Mouse (Mus musculus) heart, embryonic 11.5 days (tissue): ENCODE results near the gene Lag3. TPM values are rescaled to one million over a fixed set of nuclear protein-coding genes. Genes with fewer than 3 reads are reported as not detected.
"Not testable (repeated sequence)": the region's sequence is repeated elsewhere in the genome, so short reads cannot be mapped to it uniquely, and the experiment has no call there.

ENCODE experiments used
- ATAC-seq: fragments of 200-750 bp; cut with Nextera tagmentation; replicated peaks from 2 replicates; pipeline ENCODE4 v1.8.0; 2017; ENCODE audit warnings: moderate library complexity; ENCODE audit not compliant: insufficient number of reproducible peaks, low FRiP score, low TSS enrichment
- H3K27ac ChIP-seq: fragments of 300-500 bp; sonication (generic); 2 replicates; pipeline ENCODE4 v1.5.1; 2014; ENCODE audit warnings: mild to moderate bottlenecking, low read depth, low read length
- H3K27me3 ChIP-seq: fragments of 300-500 bp; sonication (generic); 2 replicates; pipeline ENCODE4 v1.6.1; 2014; ENCODE audit warnings: mild to moderate bottlenecking, low read length, mixed read lengths; ENCODE audit not compliant: control insufficient read depth, insufficient read depth
- H3K36me3 ChIP-seq: fragments of 300-500 bp; sonication (generic); 2 replicates; pipeline ENCODE4 v1.6.1; 2014; ENCODE audit warnings: mild to moderate bottlenecking, low read length, moderate library complexity, mixed read lengths; ENCODE audit not compliant: control insufficient read depth, insufficient read depth
- H3K4me1 ChIP-seq: fragments of 300-500 bp; sonication (generic); 2 replicates; pipeline ENCODE4 v1.6.1; 2014; ENCODE audit warnings: low read length; ENCODE audit not compliant: control insufficient read depth, insufficient read depth
- H3K4me2 ChIP-seq: fragments of 300-500 bp; sonication (generic); 2 replicates; pipeline ENCODE4 v1.6.1; 2014; ENCODE audit warnings: mild to moderate bottlenecking, moderate library complexity
- H3K4me3 ChIP-seq: fragments of 300-500 bp; sonication (generic); 2 replicates; pipeline ENCODE4 v1.5.1; 2014; ENCODE audit warnings: low read depth, low read length
- H3K9ac ChIP-seq: fragments of 300-500 bp; sonication (generic); 2 replicates; pipeline ENCODE4 v1.6.1; 2014; ENCODE audit warnings: mild to moderate bottlenecking, low read depth, low read length, moderate library complexity
- H3K9me3 ChIP-seq: fragments of 300-500 bp; sonication (generic); replicated peaks from 2 replicates; pipeline ENCODE4 v1.6.1; 2016; ENCODE audit warnings: low read length; ENCODE audit not compliant: control insufficient read depth
- WGBS: fragments of 180-500 bp; shearing (Covaris S2); extraction: QIAGEN DNeasy Blood & Tissue Kit; methylation state at CpG from one replicate; pipeline ENCODE4 v1.1.7; 2014; ENCODE audit not compliant: insufficient replicate concordance; 5-methylcytosine and 5-hydroxymethylcytosine counted together
- polyA plus RNA-seq: library from polyadenylated mRNA; unstranded; fragments of >200 nt; fragmentation: Nextera tagmentation; extraction: Ambion mirVana; gene quantifications from 2 replicates; pipeline ENCODE4 v1.2.1, GENCODE M21; 2014

The Lag3 gene
- polyA plus RNA-seq, 1 experiment from 2014 or later = 1.1 TPM

DNA sequence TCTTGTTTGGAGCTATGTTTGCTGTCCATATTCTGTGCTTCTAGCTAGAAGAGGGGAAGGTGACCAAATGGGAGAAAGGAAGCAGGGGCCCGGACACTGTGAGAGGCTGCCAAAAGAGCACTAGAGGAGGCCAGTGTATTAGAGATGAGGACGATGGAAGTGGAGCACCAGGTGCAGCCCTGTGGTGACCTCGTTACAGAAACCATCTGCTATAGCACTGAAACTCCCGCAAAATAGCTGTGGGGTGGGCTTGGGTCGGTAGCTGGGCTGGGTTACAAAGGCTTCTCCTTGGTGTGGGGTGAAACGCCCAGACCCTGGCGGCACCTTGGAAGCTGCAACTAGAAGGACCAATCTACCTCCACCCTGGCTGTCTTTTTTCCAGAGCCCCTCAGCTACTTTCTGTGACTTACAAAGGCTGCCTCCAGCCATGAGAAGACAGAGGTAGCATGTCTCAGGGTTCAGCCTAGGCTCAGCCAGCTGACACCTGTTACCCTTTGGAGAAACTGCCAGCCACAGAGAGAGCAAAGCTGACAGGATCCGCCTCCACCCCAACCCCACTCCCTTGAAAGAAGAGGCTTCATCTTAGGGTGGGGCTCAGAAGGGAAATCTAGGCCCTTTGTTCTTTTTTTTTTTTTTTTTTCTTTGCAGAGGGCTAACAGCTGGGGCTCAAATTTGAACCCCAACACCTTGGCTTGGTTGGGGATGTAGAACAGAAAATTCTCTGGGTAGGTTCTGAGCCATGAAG lies 11.3 kb downstream of the Lag3 start:
- WGBS = 68% methylated on average over 8 of the region's 8 CpGs
- H3K27me3 ChIP-seq = no peaks in the 10 kb centered on the region
- H3K9ac ChIP-seq = no peak overlapping the region; the same call in 1 of the 2 replicates
- H3K27ac ChIP-seq = no peak overlapping the region
- H3K4me2 ChIP-seq = no peak overlapping the region
- no peak overlapping the region for H3K4me3 ChIP-seq
- no peaks in the 10 kb centered on the region for H3K9me3 ChIP-seq
- ATAC-seq = no peak
- peaks cover 10% of the 10 kb centered on the region; the same call in 1 of the 2 replicates for H3K4me1 ChIP-seq
- H3K36me3 ChIP-seq = no peaks in the 10 kb centered on the region; the same call in 1 of the 2 replicates

DNA sequence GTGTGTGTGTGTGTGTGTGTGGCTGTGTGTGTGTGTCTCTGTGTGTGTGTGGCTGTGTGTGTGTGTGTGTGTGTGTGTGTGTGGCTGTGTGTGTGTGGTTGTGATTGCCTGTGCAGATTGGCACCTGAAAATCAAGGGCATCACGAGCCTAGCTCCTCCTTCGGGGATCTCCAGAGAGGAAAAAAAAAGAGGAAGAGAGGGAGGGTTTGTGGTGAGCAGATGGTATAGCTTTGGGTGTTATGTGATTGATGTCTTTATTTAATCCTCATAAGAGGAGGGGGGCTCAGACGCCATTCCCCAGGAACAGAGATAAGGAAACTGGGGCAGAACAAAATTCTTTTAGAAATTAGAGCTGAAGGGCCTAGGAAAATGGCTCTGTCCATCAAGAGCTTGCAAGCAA lies 13.1 kb downstream of the Lag3 start:
- no peaks in the 10 kb centered on the region for H3K27me3 ChIP-seq
- WGBS = 35% methylated on average over 3 of the region's 3 CpGs
- no peak overlapping the region for H3K27ac ChIP-seq
- no peak overlapping the region for H3K9ac ChIP-seq
- no peak overlapping the region for H3K4me2 ChIP-seq
- H3K36me3 ChIP-seq = no peaks in the 10 kb centered on the region; the same call in 1 of the 2 replicates
- H3K9me3 ChIP-seq = no peaks in the 10 kb centered on the region
- no peaks in the 10 kb centered on the region for H3K4me1 ChIP-seq
- no peak for ATAC-seq
- H3K4me3 ChIP-seq = no peak overlapping the region

DNA sequence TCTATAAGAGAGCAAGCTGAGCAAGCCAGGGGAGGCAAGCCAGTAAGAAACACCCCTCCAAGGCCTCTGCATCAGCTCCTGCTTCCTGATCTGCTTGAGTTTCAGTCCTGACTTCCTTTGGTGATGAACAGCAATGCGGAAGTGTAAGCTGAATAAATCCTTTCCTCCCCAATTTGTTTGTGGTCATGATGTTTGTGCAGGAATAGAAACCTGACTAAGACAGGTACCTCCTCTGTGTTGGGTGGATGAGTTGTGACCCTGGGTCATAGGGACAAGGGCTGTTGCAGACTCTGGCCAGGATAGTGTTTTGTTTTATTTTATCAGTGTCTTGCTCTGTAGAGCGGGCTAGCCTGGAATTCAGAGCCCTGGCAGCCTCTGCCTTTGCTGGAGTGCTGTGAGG lies 17.4 kb downstream of the Lag3 start:
- H3K27ac ChIP-seq, H3K4me1 ChIP-seq, H3K4me2 ChIP-seq, ATAC-seq, H3K9me3 ChIP-seq, H3K36me3 ChIP-seq, H3K27me3 ChIP-seq, H3K9ac ChIP-seq, H3K4me3 ChIP-seq: not testable (repeated sequence)
- WGBS = 81% methylated on average over 2 of the region's 2 CpGs

DNA sequence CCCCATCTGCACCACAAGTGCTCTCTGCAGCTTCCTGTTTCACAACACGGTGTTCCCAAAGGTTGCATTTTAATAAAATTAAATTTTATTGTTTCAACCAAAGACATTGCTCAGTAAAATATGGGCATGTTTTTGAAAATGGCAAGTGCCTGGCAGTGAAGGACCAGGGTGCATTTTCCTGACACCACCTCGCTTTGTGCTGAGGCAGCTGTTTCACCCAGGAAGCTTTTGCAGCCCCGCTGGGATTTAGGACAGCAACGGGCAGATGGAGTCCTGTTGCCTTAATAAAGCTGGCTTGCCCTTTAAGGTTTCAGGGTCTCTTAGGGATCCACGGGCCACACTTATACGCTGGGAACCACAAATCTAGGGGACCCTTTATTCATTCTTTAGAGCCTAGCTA lies 20.5 kb downstream of the Lag3 start:
- no peaks in the 10 kb centered on the region for H3K4me1 ChIP-seq
- no peak overlapping the region for H3K27ac ChIP-seq
- H3K27me3 ChIP-seq = no peaks in the 10 kb centered on the region
- H3K36me3 ChIP-seq = no peaks in the 10 kb centered on the region
- no peak overlapping the region for H3K9ac ChIP-seq
- H3K4me2 ChIP-seq = no peak overlapping the region
- WGBS = 56% methylated on average over 6 of the region's 6 CpGs
- no peak overlapping the region for H3K4me3 ChIP-seq
- no peak for ATAC-seq
- H3K9me3 ChIP-seq = no peaks in the 10 kb centered on the region

DNA sequence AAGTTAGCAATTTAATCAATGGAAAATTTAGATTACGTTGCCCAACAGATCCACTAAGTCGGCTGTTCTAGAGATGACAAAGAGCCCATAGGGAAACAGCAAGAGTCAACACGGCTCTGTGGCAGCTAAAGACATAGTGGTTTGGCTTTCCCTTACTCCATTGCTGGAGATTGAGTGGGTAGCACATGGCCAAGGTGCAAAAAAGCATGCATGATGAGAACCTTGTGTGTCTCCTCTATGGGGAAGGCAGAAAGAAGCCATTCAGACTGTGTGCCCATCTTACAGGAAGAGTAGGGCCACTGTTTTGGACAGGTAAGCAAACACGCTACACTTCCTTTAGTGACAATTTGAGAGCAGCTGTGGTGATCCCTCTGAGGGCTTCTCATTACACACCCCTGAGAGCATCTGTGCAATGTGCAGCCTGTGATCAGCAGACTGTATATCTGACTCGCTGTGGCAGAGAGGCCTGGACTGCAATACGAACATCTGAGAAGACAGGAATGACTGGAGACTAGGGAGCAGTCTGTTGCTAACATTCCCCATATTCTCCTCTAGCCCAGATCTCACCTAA lies 22.9 kb downstream of the Lag3 start:
- WGBS = 89% methylated on average over 6 of the region's 6 CpGs
- Histone ChIP-seq H3K27ac (no peak overlapping the region), H3K27me3 (no peaks in the 10 kb centered on the region), H3K4me3 (no peak overlapping the region), H3K9me3 (no peaks in the 10 kb centered on the region), H3K4me1 (no peaks in the 10 kb centered on the region), H3K4me2 (no peak overlapping the region), H3K9ac (no peak overlapping the region), H3K36me3 (no peaks in the 10 kb centered on the region)
- ATAC-seq = no peak

DNA sequence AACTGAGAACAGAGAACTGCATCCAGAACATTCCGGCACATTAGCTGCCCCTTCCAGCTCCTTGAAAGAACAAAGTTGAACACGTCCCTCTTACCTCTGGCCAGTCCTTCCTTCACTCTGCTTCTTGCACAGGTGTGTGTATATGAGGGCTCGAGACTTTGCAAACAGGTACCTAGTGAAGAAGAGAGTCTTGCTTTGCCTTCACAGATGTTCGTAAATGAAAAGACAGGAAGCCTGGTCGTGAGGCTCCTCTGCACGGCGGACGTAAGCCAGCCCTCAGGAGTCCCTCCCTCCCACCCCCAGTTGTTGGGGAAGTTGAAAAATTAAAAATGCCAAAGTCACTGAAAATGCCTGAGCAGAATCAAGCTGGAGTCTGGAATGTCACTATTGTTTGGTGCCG lies 23.5 kb downstream of the Lag3 start, which contains the start of gene Cd4:
TSS of gene Cd4 (minus strand) at position 236 of the 400 bp plus-strand sequence.
- no peak within 1 kb of the TSS for H3K4me3 ChIP-seq
- 89% methylated on average over 9 of the region's 9 CpGs for WGBS
- no peaks in the 10 kb centered on the region for H3K27me3 ChIP-seq
- no peaks in the 10 kb centered on the region for H3K9me3 ChIP-seq
- H3K36me3 ChIP-seq = no peaks in the 10 kb centered on the region
- ATAC-seq = no peak
- H3K4me1 ChIP-seq = no peaks in the 10 kb centered on the region
- no peak within 1 kb of the TSS for H3K27ac ChIP-seq
- no peak within 1 kb of the TSS for H3K9ac ChIP-seq
- H3K4me2 ChIP-seq = no peak within 1 kb of the TSS

DNA sequence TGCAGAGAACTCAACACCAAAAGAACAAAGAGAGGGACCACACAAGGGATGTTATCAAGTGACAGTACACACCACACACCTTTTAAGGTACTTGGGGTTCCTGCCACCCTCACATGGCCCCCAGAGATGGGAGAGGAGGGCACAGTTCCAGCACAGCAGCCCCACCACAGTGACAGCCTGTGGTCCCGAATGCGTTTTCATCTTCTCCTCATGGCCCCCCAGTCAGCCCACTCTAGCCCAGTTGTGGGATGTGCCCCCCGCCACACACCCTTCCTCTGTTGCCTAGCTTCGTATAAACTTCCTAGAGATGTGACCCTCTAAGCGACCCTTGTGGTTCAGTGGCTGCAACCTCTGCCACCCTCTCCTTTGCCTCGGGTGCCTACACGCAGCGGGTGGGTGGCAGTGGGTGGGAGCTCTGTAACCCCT lies 25.5 kb downstream of the Lag3 start:
- Histone ChIP-seq H3K36me3 (no peaks in the 10 kb centered on the region), H3K4me2 (no peak overlapping the region), H3K4me1 (no peaks in the 10 kb centered on the region), H3K9ac (no peak overlapping the region), H3K9me3 (no peaks in the 10 kb centered on the region), H3K27me3 (no peaks in the 10 kb centered on the region), H3K4me3 (no peak overlapping the region), H3K27ac (no peak overlapping the region)
- ATAC-seq = no peak
- WGBS = 85% methylated on average over 8 of the region's 8 CpGs

DNA sequence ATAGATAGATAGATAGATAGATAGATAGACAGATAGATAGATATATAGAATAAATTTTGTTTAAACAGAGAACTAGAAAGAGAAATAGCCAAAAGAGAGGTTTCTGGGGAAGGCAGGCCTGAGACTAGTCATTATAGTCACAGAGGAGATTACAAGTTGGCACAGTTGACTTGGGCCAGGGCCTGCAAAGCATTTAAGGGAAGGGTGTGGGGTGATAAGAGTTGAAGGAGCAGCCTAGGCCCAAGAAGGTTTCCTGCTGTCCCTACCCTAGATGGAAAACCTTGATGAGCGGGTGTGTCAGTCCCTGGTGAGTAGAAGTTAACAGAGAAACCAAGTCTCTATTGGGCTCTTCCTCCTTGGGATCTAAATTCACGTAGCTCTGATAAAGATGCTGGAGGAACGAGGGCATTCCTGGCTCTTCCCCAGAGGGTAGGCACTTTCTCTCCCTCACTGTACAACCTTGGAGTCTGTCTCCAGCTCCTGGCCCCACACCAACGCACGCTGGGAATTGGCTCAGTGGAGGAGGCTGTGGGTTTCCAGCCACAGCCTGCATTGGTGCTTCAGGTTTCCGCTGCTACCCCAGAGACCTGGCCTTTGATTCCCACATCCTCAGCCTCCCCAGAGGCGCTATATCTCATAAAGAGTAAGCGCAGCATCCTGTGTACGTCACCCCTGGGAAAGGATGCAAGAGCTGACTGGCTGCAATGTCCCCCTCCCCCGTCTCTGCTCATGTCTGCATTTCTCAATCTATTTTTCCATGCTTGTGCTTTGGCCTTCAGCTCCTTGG lies 26.6 kb downstream of the Lag3 start:
- no peaks in the 10 kb centered on the region for H3K9me3 ChIP-seq
- H3K27me3 ChIP-seq = no peaks in the 10 kb centered on the region
- no peaks in the 10 kb centered on the region for H3K36me3 ChIP-seq
- no peak overlapping the region for H3K27ac ChIP-seq
- no peaks in the 10 kb centered on the region for H3K4me1 ChIP-seq
- H3K9ac ChIP-seq = no peak overlapping the region
- H3K4me2 ChIP-seq = no peak overlapping the region
- H3K4me3 ChIP-seq = no peak overlapping the region
- ATAC-seq = no peak; the same call in 1 of the 2 replicates
- 64% methylated on average over 10 of the region's 10 CpGs for WGBS
